Mouse (Mus musculus): ENCODE results near the gene Tpm1. TPM values are rescaled to one million over a fixed set of nuclear protein-coding genes. Genes with fewer than 3 reads are reported as not detected.

The Tpm1 gene
- total RNA-seq, 1 experiment, result 860 TPM

- Histone ChIP-seq H3K36me3 (ENCODE audit: control insufficient read depth, insufficient read depth, low read length, poor library complexity, severe bottlenecking) (no peaks in the 10 kb centered on the region), H3K9me3 (ENCODE audit: control insufficient read depth, insufficient read depth, low read depth, low read length) (no peaks in the 10 kb centered on the region), H3K9ac (ENCODE audit: insufficient read depth, low read depth, low read length, poor library complexity, severe bottlenecking) (peak overlapping the region; percentile 21; the same call in 1 of the 2 replicates), H3K27ac (ENCODE audit: insufficient read depth, low read depth, low read length, poor library complexity, severe bottlenecking) (no peak overlapping the region), H3K4me1 (ENCODE audit: control insufficient read depth in 2 of 2, insufficient read depth in 2 of 2, low read length in 2 of 2, poor library complexity in 1 of 2) (peaks cover under 1 to 6% of the 10 kb centered on the region in 2 experiments; a peak in 3 of 4 replicates), H3K4me3 (ENCODE audit: insufficient read depth in 1 of 2, low read depth in 1 of 2, low read length in 2 of 2, poor library complexity in 1 of 2, severe bottlenecking in 1 of 2) (peak overlapping the region; percentile 55 to 59)
- no peak for DNase-seq (ENCODE audit: low read depth, low spot score)
- TF ChIP-seq CHD2 (IDR thresholded peaks at IDR 0.05; ENCODE audit: low read depth, low read length) (0 out of 2 replicates have a peak, but pooled peaks have one; percentile 31), ZNF384 (IDR thresholded peaks at IDR 0.05; ENCODE audit: low read depth, low read length) (no peak), ZC3H11A (IDR thresholded peaks at IDR 0.05; ENCODE audit: borderline replicate concordance, low read depth, low read length) (no peak)
- in situ Hi-C loops (cut with MboI; ENCODE audit: low sequenced_read_pairs in 2 of 2, unreplicated experiment in 2 of 2), result no loop called here
Measured at GRCm38 (mm10) chr9:67046881-67047605, 2.2 kb downstream of the Tpm1 start.

GRCm38 (mm10) chr9:67045966-67046602 is 3.1 kb downstream of the Tpm1 start:
- Histone ChIP-seq H3K9ac (ENCODE audit: insufficient read depth, low read depth, low read length, poor library complexity, severe bottlenecking) (no peak overlapping the region), H3K4me3 (ENCODE audit: insufficient read depth in 1 of 2, low read depth in 1 of 2, low read length in 2 of 2, poor library complexity in 1 of 2, severe bottlenecking in 1 of 2) (no peak overlapping the region), H3K4me1 (ENCODE audit: control insufficient read depth in 2 of 2, insufficient read depth in 2 of 2, low read length in 2 of 2, poor library complexity in 1 of 2) (peaks cover 3 to 10% of the 10 kb centered on the region in 2 experiments), H3K36me3 (ENCODE audit: control insufficient read depth, insufficient read depth, low read length, poor library complexity, severe bottlenecking) (no peaks in the 10 kb centered on the region), H3K9me3 (ENCODE audit: control insufficient read depth, insufficient read depth, low read depth, low read length) (no peaks in the 10 kb centered on the region), H3K27ac (ENCODE audit: insufficient read depth, low read depth, low read length, poor library complexity, severe bottlenecking) (no peak overlapping the region)
- no peak for DNase-seq (ENCODE audit: low read depth, low spot score)
- TF ChIP-seq HCFC1 (IDR thresholded peaks at IDR 0.05; ENCODE audit: borderline replicate concordance, insufficient read depth, low read length) (no peak), ZC3H11A (IDR thresholded peaks at IDR 0.05; ENCODE audit: borderline replicate concordance, low read depth, low read length) (no peak), ZNF384 (IDR thresholded peaks at IDR 0.05; ENCODE audit: low read depth, low read length) (no peak), CHD2 (IDR thresholded peaks at IDR 0.05; ENCODE audit: low read depth, low read length) (no peak), MAFK (IDR thresholded peaks at IDR 0.05; ENCODE audit: insufficient read depth, low read depth, low read length) (no peak)
- in situ Hi-C loops (cut with MboI; ENCODE audit: low sequenced_read_pairs in 2 of 2, unreplicated experiment in 2 of 2), result no loop called here

- Histone ChIP-seq H3K9ac (ENCODE audit: insufficient read depth, low read depth, low read length, poor library complexity, severe bottlenecking) (no peak overlapping the region), H3K4me1 (ENCODE audit: control insufficient read depth in 2 of 2, insufficient read depth in 2 of 2, low read length in 2 of 2, poor library complexity in 1 of 2) (peaks cover 10 to 13% of the 10 kb centered on the region in 2 experiments), H3K4me3 (ENCODE audit: insufficient read depth in 1 of 2, low read depth in 1 of 2, low read length in 2 of 2, poor library complexity in 1 of 2, severe bottlenecking in 1 of 2) (no peak overlapping the region), H3K27ac (ENCODE audit: insufficient read depth, low read depth, low read length, poor library complexity, severe bottlenecking) (no peak overlapping the region), H3K9me3 (ENCODE audit: control insufficient read depth, insufficient read depth, low read depth, low read length) (no peaks in the 10 kb centered on the region), H3K36me3 (ENCODE audit: control insufficient read depth, insufficient read depth, low read length, poor library complexity, severe bottlenecking) (no peaks in the 10 kb centered on the region)
- in situ Hi-C loops (cut with MboI; ENCODE audit: low sequenced_read_pairs in 2 of 2, unreplicated experiment in 2 of 2), result no loop called here
- DNase-seq (ENCODE audit: low read depth, low spot score), result no peak
- TF ChIP-seq CHD2 (IDR thresholded peaks at IDR 0.05; ENCODE audit: low read depth, low read length), result no peak
- no peak for TF ChIP-seq MAFK (IDR thresholded peaks at IDR 0.05; ENCODE audit: insufficient read depth, low read depth, low read length)
Measured at GRCm38 (mm10) chr9:67045306-67045675, 3.9 kb downstream of the Tpm1 start.

DNA sequence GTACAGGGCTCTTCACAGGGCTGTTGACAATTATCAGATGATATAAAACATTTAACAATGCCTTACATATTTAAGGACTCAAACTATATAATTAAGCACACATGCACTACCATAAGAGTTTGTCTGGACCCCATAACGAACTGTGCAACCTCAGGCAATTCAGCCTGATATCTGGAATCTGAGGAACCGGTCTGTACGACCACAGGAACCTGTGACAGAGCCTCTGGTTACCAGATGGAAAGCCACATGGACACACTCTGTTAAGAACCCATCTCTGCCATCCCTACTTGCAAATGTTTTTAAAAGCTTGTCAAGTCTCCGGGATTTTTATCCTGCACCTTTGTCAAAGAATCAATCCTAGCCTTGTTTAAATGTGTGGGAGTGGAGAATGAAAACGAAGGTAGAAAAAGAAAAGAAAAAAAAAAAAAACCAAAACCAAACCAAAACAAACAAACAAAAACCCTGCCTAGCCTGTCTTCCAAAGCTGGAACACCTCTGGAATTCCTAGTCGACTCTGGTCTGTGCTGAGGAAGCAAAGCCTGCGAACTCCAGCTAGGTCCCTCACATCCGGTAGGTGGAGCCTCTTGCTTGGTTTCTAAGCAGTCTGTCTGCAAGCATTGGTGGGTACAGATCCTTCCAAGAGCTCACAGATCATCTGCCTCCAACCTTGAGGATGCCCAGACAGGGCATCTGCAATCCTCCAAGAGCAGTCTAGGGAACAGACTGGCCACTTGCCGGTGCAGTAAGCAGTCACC is 4.5 kb downstream of the Tpm1 start:
- no peak overlapping the region for H3K4me3 ChIP-seq (ENCODE audit: insufficient read depth in 1 of 2, low read depth in 1 of 2, low read length in 2 of 2, poor library complexity in 1 of 2, severe bottlenecking in 1 of 2)
- H3K9me3 ChIP-seq (ENCODE audit: control insufficient read depth, insufficient read depth, low read depth, low read length), result no peaks in the 10 kb centered on the region
- H3K36me3 ChIP-seq (ENCODE audit: control insufficient read depth, insufficient read depth, low read length, poor library complexity, severe bottlenecking), result no peaks in the 10 kb centered on the region
- peaks cover 11 to 13% of the 10 kb centered on the region in 2 experiments for H3K4me1 ChIP-seq (ENCODE audit: control insufficient read depth in 2 of 2, insufficient read depth in 2 of 2, low read length in 2 of 2, poor library complexity in 1 of 2)
- TF ChIP-seq ZC3H11A (IDR thresholded peaks at IDR 0.05; ENCODE audit: borderline replicate concordance, low read depth, low read length), result peak; percentile 20; the same call in 1 of the 2 replicates
- TF ChIP-seq MAFK (IDR thresholded peaks at IDR 0.05; ENCODE audit: insufficient read depth, low read depth, low read length), result no peak
- TF ChIP-seq ZNF384 (IDR thresholded peaks at IDR 0.05; ENCODE audit: low read depth, low read length), result no peak
- TF ChIP-seq HCFC1 (IDR thresholded peaks at IDR 0.05; ENCODE audit: borderline replicate concordance, insufficient read depth, low read length), result no peak
- TF ChIP-seq CHD2 (IDR thresholded peaks at IDR 0.05; ENCODE audit: low read depth, low read length), result no peak
- peak; percentile 56 for DNase-seq (ENCODE audit: low read depth, low spot score)
- in situ Hi-C loops (cut with MboI; ENCODE audit: low sequenced_read_pairs in 2 of 2, unreplicated experiment in 2 of 2), result no loop called here
- H3K27ac ChIP-seq (ENCODE audit: insufficient read depth, low read depth, low read length, poor library complexity, severe bottlenecking), result no peak overlapping the region
- H3K9ac ChIP-seq (ENCODE audit: insufficient read depth, low read depth, low read length, poor library complexity, severe bottlenecking), result no peak overlapping the region
